In genomic region chr17:33523918-33524755, GRCm38 (mm10) we compare ENCODE assay signal across 8 mouse cellular contexts. TPM values are rescaled to one million over a fixed set of nuclear protein-coding genes. Genes with fewer than 3 reads are reported as not detected.
DNase-seq lines count a peak whose midpoint lies in the region; ATAC-seq and TF ChIP-seq lines count a peak whose summit lies in the region.

Adamts10 (plus strand) TSS chr17:33524204.

- DNase-seq in heart, postnatal 25 days (ENCODE audit: low spot score): peak; percentile 75
- DNase-seq in layer of hippocampus, adult 2 months (ENCODE audit: low spot score in 2 of 2): peak; percentile 13 to 40
- DNase-seq in ovary, adult 18-20 months (ENCODE audit: low spot score): peak; percentile 81
- peak; percentile 78 for DNase-seq in thymus, postnatal 0 days (ENCODE audit: low spot score)

- H3K9me3 ChIP-seq in E14TG2a.4 (ENCODE audit: low read length): no peaks in the 10 kb centered on the region
- H3K9me3 ChIP-seq in forebrain, embryonic 16.5 days (ENCODE audit: control insufficient read depth, low read length): no peaks in the 10 kb centered on the region
- H3K9me3 ChIP-seq in lung, embryonic 15.5 days: no peaks in the 10 kb centered on the region

- peaks cover 5% of the 10 kb centered on the region for H3K27me3 ChIP-seq in E14TG2a.4 (ENCODE audit: insufficient read depth, low read length)
- H3K27me3 ChIP-seq in forebrain, embryonic 16.5 days (replicated peaks; ENCODE audit: control insufficient read depth, insufficient read depth, low read length): no peaks in the 10 kb centered on the region
- H3K27me3 ChIP-seq in lung, embryonic 15.5 days: no peaks in the 10 kb centered on the region

- peak within 1 kb of the TSS; percentile 69 for H3K9ac ChIP-seq in forebrain, embryonic 16.5 days (replicated peaks; ENCODE audit: low read depth, low read length)
- peak within 1 kb of the TSS; percentile 68 for H3K9ac ChIP-seq in lung, embryonic 15.5 days

- WGBS in forebrain, embryonic 16.5 days: under 1% methylated on average over 39 of the region's 44 CpGs
- WGBS in lung, embryonic 15.5 days: under 1% methylated on average over 44 of the region's 44 CpGs

- H3K27ac ChIP-seq in forebrain, embryonic 16.5 days (ENCODE audit: low read length): peak within 1 kb of the TSS; percentile 52
- H3K27ac ChIP-seq in layer of hippocampus, adult 2 months: peak within 1 kb of the TSS; percentile 88
- H3K27ac ChIP-seq in lung, embryonic 15.5 days: peak within 1 kb of the TSS; percentile 95

- peaks cover 52% of the 10 kb centered on the region for H3K4me1 ChIP-seq in E14TG2a.4 (replicated peaks; ENCODE audit: low read depth, low read length)
- H3K4me1 ChIP-seq in forebrain, embryonic 16.5 days (replicated peaks; ENCODE audit: control insufficient read depth, insufficient read depth, low read length): peaks cover 21% of the 10 kb centered on the region
- H3K4me1 ChIP-seq in lung, embryonic 15.5 days: peaks cover 40% of the 10 kb centered on the region

- peaks cover 4% of the 10 kb centered on the region; the same call in 1 of the 2 replicates for H3K36me3 ChIP-seq in E14TG2a.4 (ENCODE audit: insufficient read depth, low read length)
- H3K36me3 ChIP-seq in forebrain, embryonic 16.5 days (ENCODE audit: control insufficient read depth, insufficient read depth): peaks cover 2% of the 10 kb centered on the region; the same call in 1 of the 2 replicates
- H3K36me3 ChIP-seq in lung, embryonic 15.5 days: peaks cover 12% of the 10 kb centered on the region

- TF ChIP-seq CTCF in E14TG2a.4 (conservative IDR thresholded peaks at IDR 0.05; ENCODE audit: low read length): no peak
- peak; percentile 25; the same call in 1 of the 2 replicates for TF ChIP-seq CTCF in layer of hippocampus, adult 2 months (conservative IDR thresholded peaks at IDR 0.05)

- H3K4me3 ChIP-seq in E14TG2a.4 (replicated peaks; ENCODE audit: low read length): peak within 1 kb of the TSS; percentile 83
- H3K4me3 ChIP-seq in forebrain, embryonic 16.5 days (replicated peaks; ENCODE audit: low read length): peak within 1 kb of the TSS; percentile 61
- peak within 1 kb of the TSS; percentile 83 for H3K4me3 ChIP-seq in layer of hippocampus, adult 2 months
- peak within 1 kb of the TSS; percentile 81 for H3K4me3 ChIP-seq in lung, embryonic 15.5 days

- H3K4me2 ChIP-seq in forebrain, embryonic 16.5 days (ENCODE audit: low read length): peak within 1 kb of the TSS; percentile 64
- peak within 1 kb of the TSS; percentile 83 for H3K4me2 ChIP-seq in lung, embryonic 15.5 days

- peak; percentile 51; the same call in 1 of the 2 replicates for ATAC-seq in cerebellum, adult (ENCODE audit: insufficient number of reproducible peaks, low FRiP score, low TSS enrichment)
- peak; percentile 68 for ATAC-seq in forebrain, embryonic 16.5 days
- peak; percentile 64 for ATAC-seq in lung, embryonic 15.5 days (ENCODE audit: borderline replicate concordance, extremely low read depth, low FRiP score, low TSS enrichment)

- intact Hi-C loops in heart, postnatal 25 days (cut with DNase I): no loop called here

RNA-seq across cellular contexts. Expression of gene Adamts10, which starts in this region (rescaled TPM):
- 36.2 and 49.8 TPM in 2 replicates for polyA plus RNA-seq in forebrain, embryonic 16.5 days (2015; fragmentation: Nextera tagmentation; extraction: Ambion mirVana)
- 10 to 100 TPM; 20.1 to 21.7 TPM for total RNA-seq in heart, postnatal 25 days (2021)
- 10 to 100 TPM; 34.3 to 35.4 TPM for total RNA-seq in layer of hippocampus, adult 2 months (2021)
- polyA plus RNA-seq in lung, embryonic 15.5 days (2015; fragmentation: Nextera tagmentation; extraction: Ambion mirVana): 119 and 142 TPM in 2 replicates
- polyA plus RNA-seq in thymus, postnatal 0 days (2015; fragmentation: Nextera tagmentation; extraction: Ambion mirVana): 19.6 and 21.0 TPM in 2 replicates

Comparison
In these comparisons a context has a peak if more than half of its experiments do, and no peak if none do; other contexts are left out.
1. Peak in every context shown above with its lines: DNase-seq, ATAC-seq, H3K4me3 ChIP-seq and H3K27ac ChIP-seq.
2. DNase-seq: peak in every context shown above with its lines; median percentile 81 in ovary, adult 18-20 months; 78 in thymus, postnatal 0 days; 75 in heart, postnatal 25 days; 26 in layer of hippocampus, adult 2 months.